Mouse (Mus musculus) intestine, postnatal 0 days (tissue): Measurements from ENCODE around the gene D730048I06Rik. TPM values are rescaled to one million over a fixed set of nuclear protein-coding genes. Genes with fewer than 3 reads are reported as not detected.
"Not testable (repeated sequence)": the region's sequence is repeated elsewhere in the genome, so short reads cannot be mapped to it uniquely, and the experiment has no call there.

ENCODE experiments used
- ATAC-seq: fragments of 200-750 bp; cut with Nextera tagmentation; 2 replicates; pipeline ENCODE4 v1.8.0; 2017; ENCODE audit warnings: mild to moderate bottlenecking, moderate TSS enrichment, moderate library complexity
- H3K27ac ChIP-seq: fragments of 300-500 bp; sonication (generic); 2 replicates; pipeline ENCODE4 v1.5.1; 2014; ENCODE audit warnings: mild to moderate bottlenecking, low read depth, low read length, moderate library complexity
- H3K27me3 ChIP-seq: fragments of 300-500 bp; sonication (generic); replicated peaks from 2 replicates; pipeline ENCODE4 v1.6.1; 2014; ENCODE audit warnings: low read length, mixed read lengths; ENCODE audit not compliant: control insufficient read depth, insufficient read depth
- H3K36me3 ChIP-seq: fragments of 300-500 bp; sonication (generic); 2 replicates; pipeline ENCODE4 v1.6.1; 2014; ENCODE audit warnings: mild to moderate bottlenecking, moderate library complexity; ENCODE audit not compliant: control insufficient read depth, insufficient read depth
- H3K4me1 ChIP-seq: fragments of 300-500 bp; sonication (generic); replicated peaks from 2 replicates; pipeline ENCODE4 v1.6.1; 2014; ENCODE audit warnings: antibody characterized with exemption, low read length, mixed read lengths; ENCODE audit not compliant: control insufficient read depth, insufficient read depth
- H3K4me2 ChIP-seq: fragments of 300-500 bp; sonication (generic); replicated peaks from 2 replicates; pipeline ENCODE4 v1.6.1; 2014; ENCODE audit warnings: low read depth, mild to moderate bottlenecking, moderate library complexity
- H3K4me3 ChIP-seq: fragments of 300-500 bp; sonication (generic); 2 replicates; pipeline ENCODE4 v1.5.1; 2014; ENCODE audit warnings: low read depth, low read length
- H3K9ac ChIP-seq: fragments of 300-500 bp; sonication (generic); 2 replicates; pipeline ENCODE4 v1.6.1; 2014; ENCODE audit warnings: mild to moderate bottlenecking, low read depth, low read length
- H3K9me3 ChIP-seq: fragments of 300-500 bp; sonication (generic); 2 replicates; pipeline ENCODE4 v1.6.1; 2016; ENCODE audit warnings: mixed run types; ENCODE audit not compliant: control insufficient read depth
- CTCF ChIP-seq: sonication (generic); IDR thresholded peaks from 2 replicates; pipeline ENCODE4 v1.5.1; 2016; ENCODE audit warnings: low read depth, mild to moderate bottlenecking, control low read depth, antibody characterized with exemption, moderate library complexity
- WGBS: fragments of 180-500 bp; shearing (Covaris S2); extraction: QIAGEN DNeasy Blood & Tissue Kit; methylation state at CpG from one replicate; pipeline ENCODE4 v1.1.7; 2014; 5-methylcytosine and 5-hydroxymethylcytosine counted together
- polyA plus RNA-seq: library from polyadenylated mRNA; unstranded; fragments of >200 nt; fragmentation: Nextera tagmentation; extraction: Ambion mirVana; gene quantifications from 2 replicates; pipeline ENCODE4 v1.2.1, GENCODE M21; 2015

The D730048I06Rik gene
- polyA plus RNA-seq: not detected in 2 replicates

- H3K27ac ChIP-seq: no peak within 1 kb of the TSS
- no peak for ATAC-seq
- no peak within 1 kb of the TSS for H3K4me3 ChIP-seq
- H3K4me1 ChIP-seq: no peaks in the 10 kb centered on the region
- H3K27me3 ChIP-seq: no peaks in the 10 kb centered on the region
- 86% methylated on average over 3 of the region's 3 CpGs for whole genome bisulfite sequencing
- TF ChIP-seq CTCF: no peak
- H3K9ac ChIP-seq: no peak within 1 kb of the TSS
- H3K36me3 ChIP-seq: no peaks in the 10 kb centered on the region
- no peak within 1 kb of the TSS for H3K4me2 ChIP-seq
- H3K9me3 ChIP-seq: no peaks in the 10 kb centered on the region
These were observed at the start of gene D730048I06Rik, which contains the start of gene Gm27235 for GRCm38 (mm10) chr9:35790001-35790400. TSS of gene D730048I06Rik (minus strand) at chr9:35790112. TSS of gene Gm27235 (minus strand) at chr9:35790101.

DNA sequence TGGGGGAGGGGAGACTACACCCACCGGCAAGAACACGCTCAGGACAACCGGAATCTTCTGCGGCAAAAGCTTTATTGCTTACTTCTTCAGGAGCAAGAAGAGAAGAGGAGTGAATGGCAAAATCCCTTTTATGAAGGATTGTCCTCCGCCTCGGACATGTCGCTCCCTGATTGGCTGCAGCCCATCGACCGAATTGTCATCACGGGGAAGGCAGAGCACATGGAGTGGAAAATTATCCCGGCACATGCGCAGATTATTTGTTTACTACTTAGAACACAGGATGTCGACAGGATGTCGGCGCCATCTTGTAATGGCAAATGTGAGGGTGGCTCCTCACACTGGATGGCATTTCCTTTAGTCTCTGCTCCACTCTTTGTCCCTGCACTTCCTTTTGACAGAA, 28.0 kb upstream of the D730048I06Rik start:
- H3K4me1 ChIP-seq, H3K4me2 ChIP-seq, H3K9ac ChIP-seq, ATAC-seq, H3K27ac ChIP-seq, H3K36me3 ChIP-seq, H3K27me3 ChIP-seq, H3K4me3 ChIP-seq, H3K9me3 ChIP-seq: not testable (repeated sequence)
- 92% methylated on average over 15 of the region's 15 CpGs for WGBS

GRCm38 (mm10) chr9:35798146-35798545, 8.2 kb upstream of the D730048I06Rik start:
- H3K27me3 ChIP-seq: no peaks in the 10 kb centered on the region
- no peak for ATAC-seq
- H3K27ac ChIP-seq: no peak overlapping the region
- no peaks in the 10 kb centered on the region for H3K36me3 ChIP-seq
- H3K9ac ChIP-seq: no peak overlapping the region
- H3K9me3 ChIP-seq: no peaks in the 10 kb centered on the region
- no peak overlapping the region for H3K4me3 ChIP-seq
- no peaks in the 10 kb centered on the region for H3K4me1 ChIP-seq
- H3K4me2 ChIP-seq: no peak overlapping the region
- TF ChIP-seq CTCF: no peak

DNA sequence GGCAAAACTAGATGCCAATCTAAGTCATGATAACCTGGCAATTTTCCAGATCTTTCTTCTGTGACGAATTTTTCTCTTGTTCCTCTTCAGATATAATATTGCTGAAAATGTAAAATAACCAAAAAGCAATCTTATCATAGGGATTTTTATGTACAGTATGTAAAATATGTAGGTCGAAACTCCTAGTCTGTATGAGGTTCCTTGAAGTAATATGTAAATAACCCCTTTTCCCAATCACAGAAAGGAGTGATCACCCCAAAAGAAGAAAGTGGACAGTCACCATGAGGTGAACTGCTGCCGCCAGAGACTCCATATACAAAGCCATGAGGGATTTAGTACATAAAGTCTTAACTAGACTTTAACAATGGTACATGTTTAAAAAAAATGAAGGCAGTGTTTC, 11.9 kb downstream of the D730048I06Rik start, which contains the start of gene Gm17727:
TSS of gene Gm17727 (minus strand) at position 101 of the 400 bp plus-strand sequence.
- TF ChIP-seq CTCF: no peak
- H3K4me1 ChIP-seq: no peaks in the 10 kb centered on the region
- no peak within 1 kb of the TSS for H3K4me2 ChIP-seq
- no peak within 1 kb of the TSS for H3K9ac ChIP-seq
- no peaks in the 10 kb centered on the region for H3K27me3 ChIP-seq
- no peak for ATAC-seq
- H3K9me3 ChIP-seq: no peaks in the 10 kb centered on the region
- WGBS: 59% methylated on average over 3 of the region's 3 CpGs
- H3K4me3 ChIP-seq: no peak within 1 kb of the TSS
- no peak within 1 kb of the TSS for H3K27ac ChIP-seq
- no peaks in the 10 kb centered on the region for H3K36me3 ChIP-seq

GRCm38 (mm10) chr9:35756843-35757242, 33.1 kb downstream of the D730048I06Rik start:
- Histone ChIP-seq H3K27ac (no peak overlapping the region), H3K4me2 (no peak overlapping the region), H3K4me3 (no peak overlapping the region), H3K36me3 (no peaks in the 10 kb centered on the region), H3K9me3 (no peaks in the 10 kb centered on the region), H3K4me1 (no peaks in the 10 kb centered on the region), H3K9ac (no peak overlapping the region), H3K27me3 (no peaks in the 10 kb centered on the region)
- no peak for ATAC-seq
- TF ChIP-seq CTCF: no peak

GRCm38 (mm10) chr9:35740749-35741148, 49.2 kb downstream of the D730048I06Rik start, which contains the start of gene Gm17677:
TSS of gene Gm17677 (plus strand) at chr9:35741049.
- Histone ChIP-seq H3K27me3 (no peaks in the 10 kb centered on the region), H3K4me1 (no peaks in the 10 kb centered on the region), H3K9ac (no peak within 1 kb of the TSS), H3K4me3 (no peak within 1 kb of the TSS), H3K9me3 (no peaks in the 10 kb centered on the region), H3K4me2 (no peak within 1 kb of the TSS), H3K36me3 (no peaks in the 10 kb centered on the region), H3K27ac (no peak within 1 kb of the TSS)
- no peak for TF ChIP-seq CTCF
- no peak for ATAC-seq

Other genes with a start within 250 kb of the D730048I06Rik start
- 0.27 and 0.50 TPM in 2 replicates for gene Ddx25, start 231.6 kb downstream of the D730048I06Rik start, polyA plus RNA-seq
- gene Pus3, start 231.5 kb downstream of the D730048I06Rik start, polyA plus RNA-seq: 6.5 and 6.6 TPM in 2 replicates
- gene Pate2, start 219.8 kb downstream of the D730048I06Rik start, polyA plus RNA-seq: 0.27 and 0.31 TPM in 2 replicates
- gene Hyls1, start 219.7 kb downstream of the D730048I06Rik start, polyA plus RNA-seq: 4.2 and 4.9 TPM in 2 replicates
- gene Pate4, start 178.2 kb downstream of the D730048I06Rik start, polyA plus RNA-seq: not detected in 2 replicates
- not detected in 2 replicates for gene Pate3, start 141.9 kb downstream of the D730048I06Rik start, polyA plus RNA-seq
- not detected in 2 replicates for gene Pate1, start 102.7 kb downstream of the D730048I06Rik start, polyA plus RNA-seq
- gene Gm17677, start 49.1 kb downstream of the D730048I06Rik start, polyA plus RNA-seq: not detected in 2 replicates
- not detected in 2 replicates for gene Gm17727, start 12.0 kb downstream of the D730048I06Rik start, polyA plus RNA-seq
- gene Gm27235, start within 50 bp of the D730048I06Rik start, polyA plus RNA-seq: not detected in 2 replicates
- gene 9230110F15Rik, start 54.0 kb upstream of the D730048I06Rik start, polyA plus RNA-seq: not detected in 2 replicates
- not detected in 2 replicates for gene 9230113P08Rik, start 118.3 kb upstream of the D730048I06Rik start, polyA plus RNA-seq